Mouse (Mus musculus) intestine, embryonic 14.5 days (tissue): Measurements from ENCODE around the gene Dpep3. TPM values are rescaled to one million over a fixed set of nuclear protein-coding genes. Genes with fewer than 3 reads are reported as not detected.

Source experiments
- microRNA-seq: library from miRNA; unstranded; fragments of <30 nt; microRNA quantifications from one replicate; pipeline ENCODE4, GENCODE M21; 2016
- polyA plus RNA-seq: library from polyadenylated mRNA; unstranded; fragments of >200 nt; fragmentation: Nextera tagmentation; extraction: Ambion mirVana; gene quantifications from 2 replicates; pipeline ENCODE4 v1.2.1, GENCODE M21; 2014

Gene Dpep3
- polyA plus RNA-seq, 1 experiment from 2014 or later, result not detected

Small RNAs within 50 kb of the gene (microRNA-seq; reads per million reads assigned to microRNA genes)
- gene Mir7074, result not detected

Other genes with a start within 250 kb of the Dpep3 start
- 11.3 and 11.8 TPM in 2 replicates for gene Gfod2, start 220.8 kb downstream of the Dpep3 start, polyA plus RNA-seq
- 11.6 and 11.7 TPM in 2 replicates for gene Ranbp10, start 152.1 kb downstream of the Dpep3 start, polyA plus RNA-seq
- gene Tsnaxip1, start 151.7 kb downstream of the Dpep3 start, polyA plus RNA-seq, result 0.11 TPM in 1 of 2 replicates, not detected in the other
- gene Cenpt, start 126.2 kb downstream of the Dpep3 start, polyA plus RNA-seq, result 39.2 and 40.1 TPM in 2 replicates
- gene Thap11, start 124.3 kb downstream of the Dpep3 start, polyA plus RNA-seq, result 58.0 and 61.1 TPM in 2 replicates
- 302 and 316 TPM in 2 replicates for gene Nutf2, start 118.8 kb downstream of the Dpep3 start, polyA plus RNA-seq
- gene Edc4, start 98.5 kb downstream of the Dpep3 start, polyA plus RNA-seq, result 37.0 and 40.7 TPM in 2 replicates
- gene Nrn1l, start 85.9 kb downstream of the Dpep3 start, polyA plus RNA-seq, result 0.32 and 0.97 TPM in 2 replicates
- 30.0 and 31.7 TPM in 2 replicates for gene Pskh1, start 79.0 kb downstream of the Dpep3 start, polyA plus RNA-seq
- gene Ctrl, start 45.6 kb downstream of the Dpep3 start, polyA plus RNA-seq, result 1.0 and 1.4 TPM in 2 replicates
- 64.2 and 64.8 TPM in 2 replicates for gene Psmb10, start 41.0 kb downstream of the Dpep3 start, polyA plus RNA-seq
- gene Lcat, start 36.0 kb downstream of the Dpep3 start, polyA plus RNA-seq, result 1.2 and 1.4 TPM in 2 replicates
- gene Slc12a4, start 13.3 kb downstream of the Dpep3 start, polyA plus RNA-seq, result 27.8 and 28.6 TPM in 2 replicates
- 18.3 and 18.7 TPM in 2 replicates for gene Dus2, start 11.9 kb upstream of the Dpep3 start, polyA plus RNA-seq
- not detected in 2 replicates for gene Dpep2nb, start 26.5 kb upstream of the Dpep3 start, polyA plus RNA-seq
- gene Ddx28, start 32.5 kb upstream of the Dpep3 start, polyA plus RNA-seq, result 16.9 and 17.9 TPM in 2 replicates
- gene Nfatc3, start 79.4 kb upstream of the Dpep3 start, polyA plus RNA-seq, result 6.9 and 7.6 TPM in 2 replicates
- 22.4 and 25.4 TPM in 2 replicates for gene Esrp2, start 157.5 kb upstream of the Dpep3 start, polyA plus RNA-seq
- gene Pla2g15, start 171.0 kb upstream of the Dpep3 start, polyA plus RNA-seq, result 4.1 and 5.0 TPM in 2 replicates
- gene Slc7a6, start 189.4 kb upstream of the Dpep3 start, polyA plus RNA-seq, result 68.9 and 73.2 TPM in 2 replicates
- 34.5 and 37.4 TPM in 2 replicates for gene Slc7a6os, start 231.5 kb upstream of the Dpep3 start, polyA plus RNA-seq
- gene Prmt7, start 231.5 kb upstream of the Dpep3 start, polyA plus RNA-seq, result 61.2 and 64.6 TPM in 2 replicates